ENCODE assay signal across 8 mouse cellular contexts in the genomic region with DNA sequence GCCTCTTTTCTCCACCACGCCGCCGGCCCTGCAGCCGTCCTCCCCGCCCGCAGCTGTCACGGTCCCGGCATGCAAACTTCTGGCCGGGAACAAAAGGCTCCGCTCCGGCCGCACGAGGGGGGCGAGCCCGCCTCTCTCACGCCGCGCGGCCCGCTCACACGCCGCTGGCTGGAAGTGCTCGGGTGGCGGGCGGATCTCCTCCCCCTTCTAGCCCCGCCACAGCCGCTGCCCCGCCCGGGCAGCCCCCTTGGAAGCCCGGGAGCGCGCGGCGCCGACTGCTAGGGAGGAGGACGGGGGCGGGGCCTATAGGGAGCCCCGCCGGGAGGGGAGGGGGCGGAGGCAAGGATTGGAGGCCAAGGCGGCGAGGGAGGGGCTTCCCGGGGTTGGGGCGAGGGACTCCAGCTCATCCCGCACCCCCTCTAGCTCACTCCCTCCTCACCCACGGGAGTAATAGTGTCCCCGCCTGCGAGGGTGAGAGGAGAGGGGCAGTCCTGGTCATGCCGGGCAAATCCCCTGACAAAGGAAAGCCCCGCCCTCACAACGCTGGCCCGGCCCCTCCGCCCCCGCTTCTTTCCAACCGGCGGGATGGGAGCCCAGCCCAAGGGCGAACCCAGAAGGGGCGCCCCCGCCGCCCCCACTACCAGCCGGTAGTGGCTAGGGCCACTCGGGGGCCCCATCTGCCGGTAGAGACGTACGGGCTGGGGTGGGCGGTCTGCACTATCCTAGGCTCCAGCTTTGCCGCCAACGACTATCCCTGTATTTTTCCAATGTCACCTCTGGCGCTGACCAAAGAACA.
DNase-seq lines count a peak whose midpoint lies in the region; ATAC-seq lines count a peak whose summit lies in the region.

No protein-coding gene starts in this region.

- ATAC-seq in hindbrain, embryonic 14.5 days (ENCODE audit: low FRiP score) = peak; percentile 95

- H3K4me2 ChIP-seq in hindbrain, embryonic 14.5 days (replicated peaks) = peak overlapping the region; percentile 89

- H3K27me3 ChIP-seq in hindbrain, embryonic 14.5 days (ENCODE audit: control insufficient read depth, insufficient read depth, low read length) = no peaks in the 10 kb centered on the region

- H3K27ac ChIP-seq in hindbrain, embryonic 14.5 days = peak overlapping the region; percentile 89

- peak overlapping the region; percentile 70 for H3K9ac ChIP-seq in hindbrain, embryonic 14.5 days

- peak overlapping the region; percentile 65 for H3K4me3 ChIP-seq in hindbrain, embryonic 14.5 days (replicated peaks; ENCODE audit: low read length)

- no peaks in the 10 kb centered on the region for H3K9me3 ChIP-seq in hindbrain, embryonic 14.5 days (ENCODE audit: control insufficient read depth, low read length)

- peak; percentile 93 for DNase-seq in R1 (ENCODE audit: low read depth, low spot score)
- DNase-seq in cerebellum, postnatal 14 days = peak; percentile 71 to 80
- peak; percentile 48 to 54 for DNase-seq in frontal cortex, postnatal 25 days (ENCODE audit: low spot score in 2 of 2)
- peak; percentile 90 for DNase-seq in hindbrain, embryonic 14.5 days (ENCODE audit: low spot score)
- peak; percentile 80 to 81 for DNase-seq in layer of hippocampus, postnatal 36 days
- peak; percentile 90 for DNase-seq in lung, postnatal 25 days (ENCODE audit: low spot score)
- peak; percentile 97 for DNase-seq in retina, embryonic 14.5 days (ENCODE audit: low spot score)
- DNase-seq in thymus, postnatal 4 days = peak; percentile 92

- under 1% methylated on average over 61 of the region's 69 CpGs for WGBS in hindbrain, embryonic 14.5 days

- H3K4me1 ChIP-seq in hindbrain, embryonic 14.5 days (replicated peaks; ENCODE audit: control insufficient read depth, insufficient read depth, low read length) = peaks cover 44% of the 10 kb centered on the region

- 0 out of 2 replicates have a peak, but pooled peaks cover 13% of the 10 kb centered on the region for H3K36me3 ChIP-seq in hindbrain, embryonic 14.5 days (replicated peaks; ENCODE audit: control insufficient read depth, insufficient read depth)

Comparison
In these comparisons a context has a peak if more than half of its experiments do, and no peak if none do; other contexts are left out.
1. Peak in every context shown above with its lines: DNase-seq, ATAC-seq, H3K4me3 ChIP-seq and H3K27ac ChIP-seq.